Mouse (Mus musculus) hindbrain, embryonic 10.5 days (tissue): Measurements from ENCODE around the gene Cyth4. TPM values are rescaled to one million over a fixed set of nuclear protein-coding genes. Genes with fewer than 3 reads are reported as not detected.

ENCODE experiments used
- DNase-seq: peaks from one replicate; pipeline ENCODE4 v3.0.0-alpha.2; 2017; ENCODE audit warnings: low spot score
- H3K27ac ChIP-seq: fragments of 300-500 bp; sonication (generic); 2 replicates; pipeline ENCODE4 v1.5.1; 2016; ENCODE audit warnings: mild to moderate bottlenecking, moderate library complexity
- H3K27me3 ChIP-seq: fragments of 300-500 bp; sonication (generic); 2 replicates; pipeline ENCODE4 v1.6.1; 2016; ENCODE audit warnings: mild to moderate bottlenecking; ENCODE audit not compliant: poor library complexity, insufficient read depth, severe bottlenecking
- H3K36me3 ChIP-seq: fragments of 300-500 bp; sonication (generic); 2 replicates; pipeline ENCODE4 v1.6.1; 2016; ENCODE audit warnings: mild to moderate bottlenecking, moderate library complexity
- H3K4me1 ChIP-seq: fragments of 300-500 bp; sonication (generic); replicated peaks from 2 replicates; pipeline ENCODE4 v1.6.1; 2016; ENCODE audit warnings: mild to moderate bottlenecking
- H3K4me3 ChIP-seq: fragments of 300-500 bp; sonication (generic); 2 replicates; pipeline ENCODE4 v1.5.1; 2016; ENCODE audit warnings: mild to moderate bottlenecking, moderate library complexity
- H3K9me3 ChIP-seq: fragments of 300-500 bp; sonication (generic); 2 replicates; pipeline ENCODE4 v1.6.1; 2016; ENCODE audit warnings: mild to moderate bottlenecking, moderate library complexity
- WGBS: fragments of 180-500 bp; shearing (Covaris S2); methylation state at CpG from one replicate; pipeline ENCODE4 v1.1.7; 2016; 5-methylcytosine and 5-hydroxymethylcytosine counted together
- polyA plus RNA-seq: library from polyadenylated mRNA; unstranded; fragments of >200 nt; fragmentation: Nextera tagmentation; extraction: Ambion mirVana; gene quantifications from 2 replicates; pipeline ENCODE4 v1.2.1, GENCODE M21; 2016

Gene Cyth4
- polyA plus RNA-seq, 1 experiment from 2014 or later = 8.1 TPM

DNA sequence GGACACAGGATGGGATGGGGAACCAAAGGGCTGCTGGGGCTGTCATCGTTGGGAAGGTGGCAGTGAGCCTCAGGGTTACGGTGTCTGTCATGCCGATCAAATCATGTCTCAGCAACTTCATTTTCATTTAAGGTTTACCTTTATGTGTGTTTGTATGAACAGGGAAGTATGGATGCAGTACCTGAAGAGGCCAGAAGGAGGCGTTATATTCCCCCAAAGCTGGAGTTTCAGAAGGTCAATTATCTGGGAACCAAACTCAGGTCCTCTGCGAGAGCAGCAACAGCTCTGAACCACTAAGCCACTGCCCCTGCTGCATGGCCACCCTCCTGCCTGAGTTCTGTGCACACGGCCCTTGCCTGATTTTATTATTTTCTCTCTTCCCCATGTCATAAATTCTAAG lies 6.1 kb upstream of the Cyth4 start:
- WGBS = 82% methylated on average over 6 of the region's 6 CpGs
- Histone ChIP-seq H3K27ac (no peak overlapping the region), H3K36me3 (no peaks in the 10 kb centered on the region), H3K9me3 (no peaks in the 10 kb centered on the region), H3K27me3 (no peaks in the 10 kb centered on the region), H3K4me1 (peaks cover 22% of the 10 kb centered on the region), H3K4me3 (no peak overlapping the region)
- DNase-seq = no peak

DNA sequence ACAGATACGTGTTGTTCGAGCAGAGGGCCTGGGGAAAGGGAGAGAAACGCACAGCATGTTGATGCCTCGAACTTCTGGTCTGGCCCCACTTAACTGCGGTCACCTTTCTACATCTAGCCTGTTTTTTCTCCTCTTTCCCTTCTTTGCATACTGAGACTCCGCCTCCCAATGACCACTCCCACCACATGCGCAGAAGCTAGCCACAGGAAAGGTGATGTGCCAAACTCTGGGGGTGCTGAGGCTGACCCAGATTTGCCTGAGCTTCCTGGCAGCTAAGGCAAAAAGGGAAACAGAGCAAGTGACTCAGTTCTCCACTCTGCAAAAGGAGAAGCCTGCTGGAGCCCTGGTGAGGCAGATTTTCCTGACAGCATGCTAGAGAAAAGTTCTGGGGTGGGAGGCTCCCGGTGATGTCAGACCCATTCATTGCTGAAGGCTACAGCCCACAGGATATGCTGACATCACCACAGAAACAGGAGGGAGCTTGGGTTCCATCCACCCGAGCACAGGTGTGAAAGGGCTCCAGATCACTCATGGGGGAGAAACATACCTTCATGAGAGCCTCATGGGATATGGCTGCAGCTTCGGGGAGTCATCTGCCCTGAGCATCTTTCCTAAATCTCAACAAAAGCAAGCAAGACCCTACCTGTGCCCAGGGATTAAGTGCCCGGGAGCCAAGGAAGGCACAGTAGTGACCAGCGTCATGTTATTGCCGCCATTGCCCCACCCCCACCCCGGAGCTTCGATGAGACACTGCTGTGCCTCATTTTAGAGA lies 5.0 kb upstream of the Cyth4 start:
- no peaks in the 10 kb centered on the region for H3K36me3 ChIP-seq
- no peak for DNase-seq
- H3K27me3 ChIP-seq = no peaks in the 10 kb centered on the region
- H3K4me3 ChIP-seq = no peak overlapping the region
- WGBS = 64% methylated on average over 15 of the region's 15 CpGs
- H3K27ac ChIP-seq = no peak overlapping the region
- peaks cover 24% of the 10 kb centered on the region for H3K4me1 ChIP-seq
- H3K9me3 ChIP-seq = no peaks in the 10 kb centered on the region

GRCm38 (mm10) chr15:78592452-78592968 lies 4.3 kb upstream of the Cyth4 start:
- Histone ChIP-seq H3K27me3 (no peaks in the 10 kb centered on the region), H3K9me3 (no peaks in the 10 kb centered on the region), H3K4me3 (no peak overlapping the region), H3K27ac (no peak overlapping the region), H3K36me3 (no peaks in the 10 kb centered on the region), H3K4me1 (peaks cover 30% of the 10 kb centered on the region)
- 81% methylated on average over 14 of the region's 14 CpGs for WGBS
- no peak for DNase-seq

GRCm38 (mm10) chr15:78593896-78594425 lies 2.9 kb upstream of the Cyth4 start:
- DNase-seq = no peak
- H3K9me3 ChIP-seq = no peaks in the 10 kb centered on the region
- H3K4me3 ChIP-seq = no peak overlapping the region
- peaks cover 33% of the 10 kb centered on the region for H3K4me1 ChIP-seq
- 84% methylated on average over 7 of the region's 7 CpGs for WGBS
- H3K36me3 ChIP-seq = no peaks in the 10 kb centered on the region
- H3K27me3 ChIP-seq = no peaks in the 10 kb centered on the region
- H3K27ac ChIP-seq = no peak overlapping the region

DNA sequence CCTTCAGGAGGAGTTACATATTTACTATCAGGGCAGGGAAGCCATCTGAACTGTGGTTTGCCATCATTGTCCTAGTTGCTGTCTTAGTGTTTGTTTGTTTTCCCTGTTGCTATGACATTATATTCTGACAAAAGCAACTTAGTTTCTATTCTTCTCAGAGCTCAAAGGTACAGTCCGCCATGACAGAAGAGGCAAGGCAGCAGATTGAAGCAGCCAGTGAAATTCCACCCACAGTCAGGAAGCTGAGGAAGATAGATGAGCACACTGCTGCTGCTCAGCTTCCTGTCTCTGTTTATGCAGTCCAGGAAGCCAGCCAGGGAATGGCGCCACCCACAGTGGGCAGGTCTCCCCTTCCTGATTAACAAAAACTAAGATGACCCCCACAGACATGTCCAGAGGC lies 2.0 kb upstream of the Cyth4 start:
- DNase-seq = no peak
- H3K27ac ChIP-seq = no peak overlapping the region
- H3K4me3 ChIP-seq = no peak overlapping the region
- H3K36me3 ChIP-seq = no peaks in the 10 kb centered on the region
- H3K4me1 ChIP-seq = peaks cover 33% of the 10 kb centered on the region
- no peaks in the 10 kb centered on the region for H3K9me3 ChIP-seq
- no peaks in the 10 kb centered on the region for H3K27me3 ChIP-seq
- 95% methylated on average over 2 of the region's 2 CpGs for WGBS

DNA sequence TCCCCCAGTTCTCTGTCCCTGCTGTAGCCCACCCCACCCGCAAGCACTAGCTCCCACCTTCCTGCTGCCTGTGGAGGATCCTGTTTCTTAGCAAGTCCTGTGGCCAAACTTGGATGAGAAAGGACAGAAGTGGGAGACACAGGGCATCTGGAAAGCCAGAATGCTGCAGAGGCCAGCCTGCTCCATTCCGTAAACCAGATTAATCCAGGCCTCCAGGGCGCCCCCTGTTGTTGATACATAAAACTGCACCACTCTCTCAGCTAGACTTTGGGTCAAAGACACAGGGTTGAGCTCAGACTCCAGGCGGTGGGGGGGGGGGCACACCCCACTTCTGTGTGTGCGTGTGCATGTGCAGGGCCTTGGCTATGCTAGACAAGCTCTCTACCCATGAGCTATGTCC lies 1.4 kb upstream of the Cyth4 start:
- Histone ChIP-seq H3K4me1 (peaks cover 33% of the 10 kb centered on the region), H3K27me3 (no peaks in the 10 kb centered on the region), H3K4me3 (no peak overlapping the region), H3K36me3 (no peaks in the 10 kb centered on the region), H3K9me3 (no peaks in the 10 kb centered on the region), H3K27ac (no peak overlapping the region)
- WGBS = 69% methylated on average over 5 of the region's 5 CpGs
- no peak for DNase-seq

- no peaks in the 10 kb centered on the region for H3K9me3 ChIP-seq
- H3K27me3 ChIP-seq = no peaks in the 10 kb centered on the region
Measured at GRCm38 (mm10) chr15:78596504-78596903, 343 bp upstream of the Cyth4 start.

DNA sequence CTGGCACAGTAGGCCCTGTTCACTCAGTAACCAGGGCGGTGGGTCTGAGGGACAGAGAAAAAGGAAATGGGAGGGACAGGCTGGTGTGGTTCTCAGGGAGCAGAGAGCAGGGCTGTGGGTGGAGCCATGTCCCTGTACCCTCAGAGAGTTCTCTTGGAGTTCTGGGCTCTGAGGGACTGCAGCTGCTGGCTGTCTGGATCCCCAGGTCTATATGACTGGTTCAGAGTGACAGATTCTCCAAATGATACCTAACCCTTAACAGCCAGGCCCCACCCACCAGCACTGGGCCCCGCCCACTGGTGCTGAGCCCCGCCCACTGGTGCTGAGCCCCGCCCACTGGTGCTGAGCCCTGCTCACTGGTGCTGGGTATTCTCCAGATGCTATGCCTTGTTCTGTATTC lies 882 bp downstream of the Cyth4 start:
- no peak for DNase-seq
- 66% methylated on average over 4 of the region's 4 CpGs for WGBS
- Histone ChIP-seq H3K27ac (0 out of 2 replicates have a peak overlapping the region, but pooled peaks have one; percentile 29), H3K4me3 (no peak overlapping the region), H3K9me3 (no peaks in the 10 kb centered on the region), H3K27me3 (no peaks in the 10 kb centered on the region), H3K36me3 (no peaks in the 10 kb centered on the region), H3K4me1 (peaks cover 15% of the 10 kb centered on the region)

More at GRCm38 (mm10) chr15:78596504-78596903, 343 bp upstream of the Cyth4 start:
- peaks cover 27% of the 10 kb centered on the region for H3K4me1 ChIP-seq
- H3K4me3 ChIP-seq = no peak overlapping the region
- H3K27ac ChIP-seq = no peak overlapping the region
- no peaks in the 10 kb centered on the region for H3K36me3 ChIP-seq
- WGBS = 78% methylated on average over 6 of the region's 6 CpGs
- DNase-seq = no peak

DNA sequence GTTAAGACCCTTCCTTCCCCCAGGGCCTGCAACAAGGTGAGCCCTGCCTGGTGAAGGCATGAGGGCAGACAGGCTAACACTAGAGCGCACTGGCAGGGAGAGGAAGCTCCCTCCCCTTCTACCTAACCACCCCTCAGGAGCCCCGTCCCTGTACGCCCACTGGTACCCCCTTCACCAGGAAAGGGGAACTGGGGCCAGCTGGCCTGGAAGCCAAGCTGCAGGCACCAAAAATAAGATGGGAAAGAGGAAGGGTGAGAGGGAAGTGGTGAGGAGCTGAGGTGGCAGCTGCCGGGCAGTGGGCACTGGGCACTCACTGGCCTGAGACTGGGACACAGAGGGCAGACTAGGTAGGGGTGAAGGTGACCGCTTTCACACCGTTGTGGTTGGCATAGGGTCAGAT lies 2.3 kb downstream of the Cyth4 start:
- Histone ChIP-seq H3K36me3 (no peaks in the 10 kb centered on the region), H3K27me3 (no peaks in the 10 kb centered on the region), H3K27ac (peak overlapping the region; percentile 13; the same call in 1 of the 2 replicates), H3K9me3 (no peaks in the 10 kb centered on the region), H3K4me3 (no peak overlapping the region), H3K4me1 (peaks cover 12% of the 10 kb centered on the region)
- no peak for DNase-seq
- WGBS = 88% methylated on average over 6 of the region's 6 CpGs

DNA sequence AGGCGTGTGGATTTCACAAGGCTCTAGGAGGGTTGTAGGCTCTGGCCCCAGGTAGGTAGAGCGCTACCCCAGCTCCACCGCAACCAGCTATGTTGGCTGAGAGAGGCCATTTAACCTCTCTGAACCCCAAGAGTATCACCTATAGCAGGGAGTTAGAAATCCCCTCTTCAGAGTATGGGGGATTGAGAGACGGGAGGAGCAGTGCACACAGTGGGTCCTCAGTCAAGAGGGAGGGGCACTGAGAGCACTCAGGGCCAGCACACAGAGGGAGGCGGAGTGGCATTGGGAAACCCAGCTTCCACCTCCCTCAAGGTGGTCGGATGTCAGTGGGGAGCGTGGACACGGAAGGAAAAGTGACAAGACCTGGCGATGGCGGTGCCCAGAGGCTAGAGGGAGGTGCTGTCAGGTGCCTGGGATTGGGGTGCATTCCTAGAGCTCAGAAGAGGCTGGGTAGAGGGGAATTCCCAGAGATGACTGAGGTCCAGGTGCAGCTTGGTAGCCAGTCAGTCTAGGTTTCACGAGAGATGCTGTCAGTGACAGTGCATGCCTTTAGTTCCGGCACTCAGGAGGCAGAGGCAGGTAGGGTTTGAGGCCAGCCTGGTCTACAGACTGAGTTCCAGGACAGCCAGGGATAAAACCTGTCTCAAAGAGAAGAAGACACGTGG lies 2.8 kb downstream of the Cyth4 start:
- no peaks in the 10 kb centered on the region for H3K36me3 ChIP-seq
- 0 out of 2 replicates have a peak overlapping the region, but pooled peaks have one; percentile 13 for H3K27ac ChIP-seq
- 79% methylated on average over 13 of the region's 13 CpGs for WGBS
- H3K27me3 ChIP-seq = no peaks in the 10 kb centered on the region
- no peak overlapping the region for H3K4me3 ChIP-seq
- no peaks in the 10 kb centered on the region for H3K9me3 ChIP-seq
- no peak for DNase-seq
- H3K4me1 ChIP-seq = peaks cover 12% of the 10 kb centered on the region

DNA sequence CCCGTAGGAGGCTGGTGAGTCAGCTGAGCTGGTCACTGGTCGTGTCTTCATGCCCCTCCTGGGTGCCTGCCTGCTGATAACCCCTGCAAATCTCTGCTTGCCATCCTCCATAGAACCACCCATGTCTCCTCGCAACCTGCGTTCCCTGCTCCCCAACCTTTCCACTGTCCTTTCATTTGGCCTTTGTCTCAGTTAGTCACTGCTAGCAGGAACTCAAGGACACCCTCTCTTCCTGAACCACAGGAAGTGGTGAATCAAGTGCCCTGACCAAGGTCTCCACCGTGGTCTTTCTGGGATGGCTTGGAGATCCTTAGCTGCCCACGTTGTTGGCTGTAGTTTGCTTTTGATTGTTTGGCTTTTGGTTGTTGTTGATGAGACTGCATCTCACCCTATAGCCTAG lies 4.3 kb downstream of the Cyth4 start:
- 83% methylated on average over 6 of the region's 6 CpGs for WGBS
- Histone ChIP-seq H3K36me3 (no peaks in the 10 kb centered on the region), H3K4me1 (peaks cover 18% of the 10 kb centered on the region), H3K4me3 (no peak overlapping the region), H3K27ac (no peak overlapping the region), H3K27me3 (no peaks in the 10 kb centered on the region), H3K9me3 (no peaks in the 10 kb centered on the region)
- no peak for DNase-seq

DNA sequence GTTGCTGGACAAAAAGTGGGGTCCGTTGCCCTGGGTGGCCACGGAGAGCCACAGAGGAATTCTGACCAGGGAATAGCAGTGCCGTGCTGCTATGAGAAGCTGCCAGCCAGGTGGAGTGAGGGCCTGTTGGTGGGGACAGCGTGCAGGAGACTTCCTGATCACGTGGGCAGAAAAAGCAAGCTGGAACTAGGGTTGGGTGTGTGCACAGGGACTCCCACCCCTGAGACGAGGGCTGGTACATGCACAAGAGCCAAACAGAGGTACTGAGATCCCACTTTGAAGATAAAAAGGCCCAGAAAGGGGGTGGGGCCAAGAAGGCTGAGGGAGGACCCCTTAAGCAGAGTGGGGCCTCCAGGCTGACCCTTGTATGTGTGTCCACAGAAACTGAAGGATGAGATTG lies 7.4 kb downstream of the Cyth4 start:
- H3K4me1 ChIP-seq = peaks cover 6% of the 10 kb centered on the region; the same call in 1 of the 2 replicates
- H3K9me3 ChIP-seq = no peaks in the 10 kb centered on the region
- H3K36me3 ChIP-seq = no peaks in the 10 kb centered on the region
- H3K27ac ChIP-seq = no peak overlapping the region
- H3K27me3 ChIP-seq = no peaks in the 10 kb centered on the region; the same call in 1 of the 2 replicates
- H3K4me3 ChIP-seq = no peak overlapping the region
- 77% methylated on average over 6 of the region's 6 CpGs for WGBS
- no peak for DNase-seq

DNA sequence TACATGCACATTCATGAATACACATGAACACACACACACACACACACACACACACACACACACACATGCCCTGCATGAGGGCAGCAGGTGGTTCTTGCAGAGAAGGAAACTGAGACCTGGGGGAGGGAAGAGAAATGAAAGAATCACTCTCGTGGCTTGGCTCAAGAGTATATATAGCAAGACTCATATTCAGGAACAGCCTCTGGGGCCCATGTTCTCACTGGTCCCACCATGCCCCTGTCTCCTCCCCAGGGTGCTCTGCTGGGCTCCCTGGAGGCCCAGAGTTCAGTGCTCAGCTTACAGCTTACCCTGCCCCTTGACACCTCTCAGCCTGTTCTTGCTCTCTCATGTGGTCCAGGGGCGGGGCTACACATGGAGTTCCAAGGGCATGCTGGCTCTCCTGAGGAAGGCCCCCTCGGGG lies 8.5 kb downstream of the Cyth4 start:
- peaks cover 10% of the 10 kb centered on the region; the same call in 1 of the 2 replicates for H3K4me1 ChIP-seq
- DNase-seq = no peak
- WGBS = 61% methylated on average over 3 of the region's 3 CpGs
- H3K27ac ChIP-seq = no peak overlapping the region
- H3K4me3 ChIP-seq = no peak overlapping the region
- H3K27me3 ChIP-seq = no peaks in the 10 kb centered on the region; the same call in 1 of the 2 replicates
- no peaks in the 10 kb centered on the region for H3K36me3 ChIP-seq
- H3K9me3 ChIP-seq = no peaks in the 10 kb centered on the region
